Mouse (Mus musculus) adrenal gland, postnatal 25 days (tissue): ENCODE measurements at regions not wholly inside any gene's neighbourhood (a gene's known extent, or its start where the extent isn't known, plus 50 kb on each side); places are given as distances from the start of the nearest gene placed in this dataset.
"Not testable (repeated sequence)": the region's sequence is repeated elsewhere in the genome, so short reads cannot be mapped to it uniquely, and the experiment has no call there.

Experiments used
- DNase-seq: peaks from one replicate; pipeline ENCODE4 v3.0.0; 2021; ENCODE audit warnings: mixed read lengths

- no peak for DNase-seq
These were observed 455.8 kb upstream of the N6amt1 start for GRCm38 (mm10) chr16:86897967-86898710.

GRCm38 (mm10) chr16:86894982-86895381 lies 459.0 kb upstream of the N6amt1 start:
- DNase-seq = no peak

- DNase-seq = no peak
These were observed 459.7 kb upstream of the N6amt1 start for GRCm38 (mm10) chr16:86894333-86894732.

- DNase-seq = no peak
These were observed 465.6 kb upstream of the N6amt1 start for GRCm38 (mm10) chr16:86888421-86888820.

DNA sequence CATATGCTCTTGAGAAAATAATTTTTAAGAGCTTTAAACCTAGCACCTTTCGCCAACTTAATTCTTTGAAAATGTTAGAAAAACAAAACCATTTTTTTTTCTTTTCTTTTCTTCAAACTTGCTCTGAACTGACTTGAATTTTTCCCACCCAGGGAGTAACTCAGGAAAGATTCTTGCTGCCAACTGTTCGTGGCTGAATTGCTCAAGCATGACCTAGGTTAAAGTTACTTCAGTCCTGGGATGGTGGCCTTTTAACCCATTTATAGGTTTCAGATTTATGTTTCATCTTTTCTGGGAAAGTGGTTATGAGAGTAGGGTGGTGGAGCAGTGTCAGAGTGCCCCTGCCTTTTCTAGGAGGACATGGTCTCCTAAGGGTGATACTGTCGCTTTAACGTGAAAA lies 466.4 kb upstream of the N6amt1 start:
- DNase-seq = no peak

GRCm38 (mm10) chr16:86883862-86884261 lies 470.1 kb upstream of the N6amt1 start:
- DNase-seq = no peak

DNA sequence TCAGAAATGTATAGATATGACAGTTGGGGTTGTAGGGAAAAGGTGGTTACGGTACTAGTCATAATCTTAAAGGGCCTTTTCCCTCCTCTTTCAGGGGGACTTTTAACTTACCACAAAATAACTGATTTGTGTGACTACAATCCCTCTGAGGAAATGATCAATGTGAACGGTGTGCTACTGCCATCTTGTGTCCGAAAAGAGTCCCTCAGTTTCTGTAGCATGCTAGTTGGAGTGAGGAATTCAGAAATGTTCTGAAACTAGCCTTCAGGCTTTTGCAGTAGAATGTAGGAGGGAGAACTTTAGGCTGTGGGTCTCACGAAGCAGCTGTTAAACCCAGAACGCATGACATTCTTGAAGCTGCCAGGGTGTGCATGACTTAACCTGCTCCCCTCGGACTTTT lies 471.5 kb upstream of the N6amt1 start:
- peak; percentile 11 for DNase-seq

GRCm38 (mm10) chr16:86881583-86881982 lies 472.4 kb upstream of the N6amt1 start:
- no peak for DNase-seq

- no peak for DNase-seq
These were observed 493.2 kb upstream of the N6amt1 start for GRCm38 (mm10) chr16:86860828-86861227.

DNA sequence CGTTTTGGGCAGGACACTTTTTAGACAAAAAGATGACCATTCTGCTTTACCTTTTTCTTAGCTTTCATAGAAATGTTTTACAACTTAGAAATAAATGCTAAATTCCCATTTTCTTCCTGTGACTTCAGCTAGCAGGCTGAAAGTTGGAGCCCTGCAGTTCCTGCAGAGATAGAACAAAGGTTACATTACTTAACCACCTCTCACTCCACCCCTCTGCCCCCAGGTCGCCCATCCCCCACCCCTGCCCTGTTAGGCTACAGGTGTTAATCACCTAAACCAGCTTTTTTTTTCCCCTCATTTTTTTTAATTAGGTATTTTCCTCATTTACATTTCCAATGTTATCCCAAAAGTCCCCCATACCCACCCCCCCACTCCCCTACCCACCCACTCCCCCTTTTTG lies 498.1 kb upstream of the N6amt1 start:
- DNase-seq = no peak

DNA sequence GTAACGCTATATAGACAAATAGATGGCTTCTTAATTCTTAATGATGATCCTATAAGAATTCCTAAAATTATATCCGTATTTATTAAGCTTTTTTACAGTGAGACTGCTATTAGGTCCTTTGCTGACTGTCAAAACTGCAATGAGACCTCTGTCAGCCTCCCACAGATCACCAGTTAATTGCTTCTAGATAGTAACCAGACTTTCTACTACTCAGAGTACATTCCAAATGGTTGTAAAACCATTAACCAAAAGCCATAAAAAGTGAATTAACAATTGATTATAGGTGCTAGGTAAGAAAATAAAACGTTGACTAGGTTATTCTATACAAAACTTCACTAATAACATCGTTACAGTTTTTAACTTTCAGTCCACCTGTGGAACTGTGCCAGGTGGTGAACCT lies 498.7 kb upstream of the N6amt1 start:
- DNase-seq = no peak

GRCm38 (mm10) chr16:86853398-86853797 lies 500.6 kb upstream of the N6amt1 start:
- no peak for DNase-seq

DNA sequence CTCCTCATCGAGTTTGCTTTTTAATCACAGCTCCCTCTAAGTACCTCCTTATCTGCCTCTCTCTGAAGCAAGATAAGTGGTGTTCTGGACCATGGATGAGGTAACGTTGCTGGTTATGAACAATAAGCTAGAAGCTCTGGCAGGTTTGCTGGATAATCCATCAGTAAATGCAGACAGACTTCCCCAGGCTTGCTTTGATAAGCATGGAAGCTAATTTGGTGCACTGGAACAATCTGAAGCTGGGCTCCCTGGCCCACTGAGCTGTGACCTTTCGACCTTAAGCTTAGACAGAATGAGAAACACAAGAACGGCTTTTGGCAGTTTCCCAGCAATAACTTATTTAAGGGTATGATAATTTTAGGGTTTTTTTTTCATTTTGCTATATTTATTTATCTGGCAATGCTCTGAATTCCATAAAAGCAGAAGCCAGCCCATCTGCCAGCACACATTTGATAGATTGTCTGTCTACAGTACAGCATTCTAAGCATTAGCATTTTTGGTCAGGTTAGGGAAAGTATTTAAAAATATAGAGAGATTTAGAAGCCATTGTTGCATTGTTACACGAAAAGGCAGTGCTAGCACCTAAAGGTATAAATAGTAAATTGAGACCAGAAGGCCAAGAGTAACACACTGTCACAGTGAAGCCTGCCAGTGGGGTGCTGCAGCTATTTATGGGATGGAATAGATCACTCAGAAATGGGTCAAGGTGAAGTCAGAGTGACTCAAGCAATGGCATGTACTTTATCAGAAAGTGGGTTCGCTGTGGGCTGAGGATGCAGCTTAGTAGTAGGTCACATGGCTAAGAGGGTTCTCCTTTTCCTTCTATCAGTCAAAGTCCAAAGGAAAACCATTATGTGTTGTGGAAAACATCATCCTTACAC lies 515.3 kb upstream of the N6amt1 start:
- no peak for DNase-seq

GRCm38 (mm10) chr16:86827645-86828044 lies 526.3 kb upstream of the N6amt1 start:
- no peak for DNase-seq

- DNase-seq = no peak
These were observed 527.3 kb upstream of the N6amt1 start for GRCm38 (mm10) chr16:86826641-86827040.

- DNase-seq = no peak
These were observed 530.5 kb upstream of the N6amt1 start for GRCm38 (mm10) chr16:86823496-86823895.

DNA sequence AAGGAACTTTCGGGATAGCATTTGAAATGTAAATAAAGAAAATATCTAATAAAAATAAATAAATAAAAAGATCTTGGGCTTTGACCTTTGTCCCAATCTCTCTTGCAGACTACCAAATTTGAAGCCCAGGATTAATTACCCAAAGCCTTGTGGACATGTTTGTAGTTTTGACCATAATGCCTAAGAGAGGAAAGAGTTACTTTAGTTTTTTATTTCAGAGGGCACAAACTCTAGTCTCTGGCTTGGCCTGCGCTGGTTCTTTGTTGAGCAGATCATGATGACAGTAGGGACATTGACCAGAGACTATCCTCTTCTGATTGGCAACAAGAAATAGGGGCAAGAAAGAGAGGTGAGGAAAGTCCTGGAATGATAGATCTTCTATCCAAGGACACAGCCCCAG lies 532.4 kb upstream of the N6amt1 start:
- DNase-seq = no peak

GRCm38 (mm10) chr16:86818639-86819038 lies 535.3 kb upstream of the N6amt1 start:
- DNase-seq = not testable (repeated sequence)

DNA sequence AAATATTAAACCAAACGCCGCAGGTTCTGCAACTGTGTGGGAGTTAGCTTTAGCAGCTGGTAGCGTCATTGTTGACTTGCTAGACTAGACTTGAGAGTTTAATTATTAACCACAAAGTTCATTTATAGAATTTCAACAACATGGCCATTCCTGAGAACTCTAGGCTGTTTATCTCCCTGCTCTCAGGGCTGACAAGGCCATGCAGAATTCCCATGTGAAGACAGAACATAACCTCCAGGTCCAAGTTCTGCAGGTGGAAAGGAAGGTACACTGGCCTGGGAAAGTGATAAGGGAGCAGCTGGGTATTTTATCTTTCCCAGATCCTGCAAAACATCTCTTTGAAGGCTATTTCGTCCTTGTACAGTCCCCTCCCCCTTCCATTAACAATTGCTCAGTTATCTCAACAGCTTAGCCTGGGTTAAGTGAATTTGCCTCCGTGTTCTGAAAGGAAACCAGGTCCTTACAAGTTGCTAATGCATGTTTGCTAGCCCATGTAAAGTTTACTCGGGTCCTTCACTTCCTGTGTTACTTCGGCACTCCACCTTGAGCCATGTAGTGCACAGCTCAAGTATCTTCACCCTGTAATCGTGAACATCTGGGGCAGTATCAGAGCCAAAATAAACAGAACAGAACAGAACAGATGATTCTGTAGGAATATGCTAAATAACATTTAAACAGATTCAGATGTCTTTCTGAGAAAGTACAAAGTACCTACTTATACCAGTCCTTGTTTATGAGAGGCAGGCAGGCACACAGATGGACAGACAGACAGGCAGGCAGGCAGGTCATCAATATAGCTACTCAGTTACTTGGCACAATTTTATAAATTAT lies 537.0 kb upstream of the N6amt1 start:
- DNase-seq = no peak

- no peak for DNase-seq
These were observed 538.0 kb upstream of the N6amt1 start for GRCm38 (mm10) chr16:86816006-86816405.

GRCm38 (mm10) chr16:86812692-86813091 lies 541.3 kb upstream of the N6amt1 start:
- DNase-seq = no peak

DNA sequence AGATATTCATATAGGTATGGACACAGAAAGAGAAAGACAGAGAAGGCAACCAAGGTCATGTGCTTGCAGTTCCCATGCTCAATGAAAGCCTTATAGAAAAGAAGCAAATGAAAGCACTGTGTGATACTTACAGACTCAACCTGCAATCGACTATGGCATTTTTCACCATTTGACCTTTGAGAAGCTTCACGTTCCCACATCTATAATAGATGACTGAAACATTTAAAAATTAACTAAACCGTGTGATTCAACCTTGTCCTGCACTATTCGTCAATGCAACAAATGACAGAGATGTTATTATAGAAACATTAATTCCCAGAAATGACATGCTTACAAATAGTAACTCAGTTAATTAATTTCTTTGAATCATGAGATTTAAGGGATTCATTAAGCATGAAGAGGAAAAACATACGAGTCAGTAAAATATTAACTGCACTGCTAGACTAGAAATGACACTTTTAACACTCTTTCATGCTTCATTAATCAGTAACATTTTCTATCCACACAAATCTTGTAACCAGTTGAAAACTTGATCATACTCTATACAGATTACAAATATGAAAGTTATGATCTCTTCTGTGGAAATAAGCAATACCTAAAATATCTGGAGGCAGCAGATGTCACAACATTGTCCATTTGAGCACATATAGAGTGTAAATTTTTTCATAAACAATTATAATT lies 545.2 kb upstream of the N6amt1 start:
- DNase-seq = no peak
